Mouse (Mus musculus) liver (tissue): ENCODE results near the gene Pard3.
A peak's percentile ranks its signal among the peaks of the same experiment; 100 is the strongest.
"Not testable (repeated sequence)": the region's sequence is repeated elsewhere in the genome, so short reads cannot be mapped to it uniquely, and the experiment has no call there.

ENCODE experiments used
- DNase-seq: peaks from one replicate; pipeline ENCODE4 v3.0.0-alpha.2; 2020; ENCODE audit warnings: mixed read lengths

Gene Pard3

GRCm38 (mm10) chr8:127143641-127144040 lies 79.9 kb downstream of the Pard3 start:
- no peak for DNase-seq

DNA sequence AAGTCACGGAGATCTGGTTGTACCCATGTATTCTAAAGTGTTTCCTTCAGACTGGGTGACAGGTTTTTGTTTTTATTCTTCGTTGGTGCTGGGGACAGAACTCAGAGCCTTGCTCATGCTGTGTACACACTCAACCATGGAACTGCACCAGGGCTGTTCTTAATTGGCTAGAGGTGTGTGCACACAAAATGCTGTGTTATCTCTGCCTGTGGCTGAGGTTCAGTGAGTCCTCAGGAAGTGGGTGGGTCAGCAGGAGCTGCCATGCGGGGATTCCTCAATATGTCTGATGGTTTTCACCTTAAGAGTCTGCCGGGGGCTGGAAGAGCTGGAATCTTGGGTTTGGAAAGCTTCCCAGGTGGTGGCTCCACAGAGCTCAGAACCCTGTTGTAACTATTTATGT lies 80.9 kb downstream of the Pard3 start:
- peak; percentile 29 for DNase-seq

- no peak for DNase-seq
Observed at GRCm38 (mm10) chr8:127145135-127145534, 81.4 kb downstream of the Pard3 start.

DNA sequence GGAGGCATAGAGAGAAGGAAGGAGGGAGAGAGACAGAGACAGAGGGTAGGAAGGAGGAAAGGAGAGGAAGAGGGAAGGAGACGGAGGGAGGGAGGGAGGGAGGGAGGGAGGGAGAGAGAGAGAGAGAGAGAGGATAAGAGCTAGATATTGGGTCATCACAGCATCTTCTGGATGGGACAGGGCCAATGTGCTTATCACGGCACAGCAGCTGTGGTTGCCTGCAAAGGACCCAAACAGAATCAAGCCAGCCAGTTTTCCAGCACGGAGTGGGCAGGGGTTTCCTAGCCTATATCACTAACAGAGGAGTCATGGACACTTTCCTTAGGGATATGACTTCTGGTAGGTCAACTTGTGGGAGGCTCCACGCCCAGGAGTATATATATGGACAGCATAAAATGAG lies 82.4 kb downstream of the Pard3 start:
- peak; percentile 57 for DNase-seq

DNA sequence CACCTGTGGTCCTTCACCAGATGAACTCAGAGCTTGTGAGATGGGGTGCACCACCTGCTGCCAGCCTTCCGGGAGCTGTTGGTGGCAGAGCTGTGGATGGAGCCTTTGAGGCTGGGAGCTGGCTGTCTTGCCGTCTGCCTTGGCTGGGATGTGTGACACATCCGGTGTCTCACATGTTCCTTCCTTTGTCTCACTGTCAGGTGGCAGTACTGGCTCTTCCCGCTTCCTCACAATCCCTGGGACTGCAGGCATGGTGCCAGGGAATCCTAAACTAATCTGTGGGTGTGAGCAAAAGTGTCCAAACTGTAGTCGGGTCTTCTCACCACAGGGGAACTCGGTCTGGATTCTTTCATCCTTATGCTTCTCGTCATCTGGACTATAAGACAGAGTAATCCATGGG lies 85.1 kb downstream of the Pard3 start:
- no peak for DNase-seq

DNA sequence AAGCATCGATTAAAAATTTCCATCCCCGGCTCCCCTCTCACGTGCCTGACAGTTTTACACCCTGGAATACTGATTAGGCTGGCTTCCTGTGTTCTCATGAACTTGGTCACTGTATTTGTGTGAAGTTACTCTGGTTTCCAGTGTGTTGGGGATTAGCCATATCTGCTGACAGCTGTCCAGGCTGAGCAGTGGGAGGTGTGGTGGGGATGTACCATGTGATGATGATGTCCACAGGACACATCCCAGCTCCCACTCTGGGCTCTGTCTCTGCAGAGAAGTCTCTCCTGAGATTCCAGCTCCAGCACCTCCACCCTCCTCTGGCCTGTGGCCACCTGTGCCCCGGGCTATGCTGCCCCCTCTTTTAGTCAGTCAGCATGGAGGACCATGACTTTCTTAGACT lies 87.0 kb downstream of the Pard3 start:
- DNase-seq = no peak

GRCm38 (mm10) chr8:127151706-127152105 lies 88.0 kb downstream of the Pard3 start:
- no peak for DNase-seq

- DNase-seq = peak; percentile 25
Observed at GRCm38 (mm10) chr8:127157087-127157486, 93.4 kb downstream of the Pard3 start.

- no peak for DNase-seq
Observed at GRCm38 (mm10) chr8:127159421-127159966, 95.8 kb downstream of the Pard3 start.

DNA sequence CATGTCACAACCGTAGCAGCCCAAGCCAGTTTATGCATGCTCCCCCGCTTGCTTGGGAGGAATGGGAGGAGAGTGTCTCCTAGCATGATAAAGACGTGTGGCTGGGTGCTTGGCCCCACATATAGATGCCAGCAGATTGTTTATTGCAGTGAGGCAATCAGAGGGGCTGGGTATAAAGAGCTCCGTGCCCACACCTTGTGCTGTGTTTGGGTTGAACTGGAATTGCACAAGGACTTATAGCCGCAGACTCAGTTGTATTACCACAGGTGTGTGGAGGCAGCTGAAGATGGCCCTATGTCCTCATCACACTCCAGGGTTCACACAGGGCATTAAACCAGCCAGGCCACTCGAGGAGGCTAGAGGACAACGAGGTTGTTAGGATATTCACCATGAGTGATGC lies 98.2 kb downstream of the Pard3 start:
- no peak for DNase-seq

DNA sequence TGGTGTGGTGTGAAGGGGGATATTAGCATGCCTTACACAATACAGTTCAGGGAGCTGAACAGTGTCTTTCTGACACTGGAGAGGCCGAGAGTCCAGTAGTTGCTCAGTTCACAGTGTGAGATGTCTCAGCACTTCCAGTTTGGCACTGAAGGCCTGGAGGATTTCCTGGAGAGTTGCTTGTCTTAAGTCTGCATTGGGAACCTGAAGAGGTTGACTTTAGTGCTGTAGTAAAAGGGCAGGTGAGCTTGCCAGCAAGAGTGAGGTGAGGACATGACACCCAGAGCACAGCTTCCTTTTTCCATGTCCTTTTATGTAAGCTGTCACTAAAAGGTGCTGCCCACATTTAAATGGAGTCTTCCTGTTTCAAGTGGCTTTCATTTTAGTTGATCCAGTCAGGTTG lies 99.1 kb downstream of the Pard3 start:
- DNase-seq = no peak

- DNase-seq = no peak
Observed at GRCm38 (mm10) chr8:127164326-127165280, 100.9 kb downstream of the Pard3 start.

DNA sequence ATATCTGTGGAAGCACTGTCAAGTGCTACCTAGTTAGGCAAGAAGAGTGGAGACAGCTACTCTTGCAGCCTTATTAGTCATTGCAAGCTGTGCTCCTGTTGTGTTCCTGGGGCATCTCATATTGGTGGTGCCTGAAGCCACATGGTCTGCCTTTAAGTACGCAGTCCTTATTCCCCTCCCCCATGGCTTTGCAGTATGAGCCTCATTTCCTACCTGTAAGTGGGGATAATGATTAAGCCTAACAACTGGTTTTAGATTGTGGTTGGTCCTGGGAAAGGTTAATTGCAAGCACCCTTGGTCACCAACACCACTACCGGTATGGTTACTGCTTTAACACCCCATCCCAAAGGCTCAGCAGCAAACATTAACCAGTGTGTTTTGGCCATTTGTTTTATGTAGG lies 104.8 kb downstream of the Pard3 start:
- no peak for DNase-seq

DNA sequence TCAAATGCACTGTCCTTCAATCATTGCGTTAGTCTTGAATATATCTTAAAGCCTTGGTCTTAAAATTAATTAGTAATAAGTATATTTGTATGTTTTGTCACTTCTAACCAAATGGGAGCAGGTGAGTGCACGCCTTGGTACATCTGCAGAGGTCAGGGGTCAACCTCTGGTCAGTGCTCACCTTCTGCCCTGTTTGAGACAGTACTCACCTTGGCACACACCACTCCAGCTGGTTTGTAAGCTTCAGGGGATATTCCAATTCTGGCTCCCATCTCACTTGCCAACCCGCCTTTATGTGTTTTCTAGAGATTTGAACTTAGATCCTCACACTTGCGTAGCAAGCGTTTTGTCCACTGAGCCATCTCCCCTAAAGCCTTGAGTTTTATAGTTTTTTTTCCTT lies 105.7 kb downstream of the Pard3 start:
- no peak for DNase-seq

DNA sequence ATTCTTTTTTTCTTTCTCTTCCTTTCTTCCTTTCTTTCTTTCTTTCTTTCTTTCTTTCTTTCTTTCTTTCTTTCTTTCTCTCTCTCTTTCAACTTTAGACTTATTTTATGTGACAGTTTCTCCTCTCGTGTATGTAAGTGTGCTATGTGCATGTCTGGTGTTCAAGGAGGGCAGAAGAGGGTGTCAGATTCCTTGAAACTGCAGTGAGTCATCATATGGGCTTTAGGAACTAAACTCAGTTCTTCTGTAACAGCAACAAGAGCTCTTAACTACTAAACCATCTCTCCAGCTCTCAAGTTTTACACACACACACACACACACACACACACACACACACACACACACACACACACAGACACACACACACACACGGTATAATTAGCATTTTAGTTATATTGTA lies 106.7 kb downstream of the Pard3 start:
- not testable (repeated sequence) for DNase-seq

DNA sequence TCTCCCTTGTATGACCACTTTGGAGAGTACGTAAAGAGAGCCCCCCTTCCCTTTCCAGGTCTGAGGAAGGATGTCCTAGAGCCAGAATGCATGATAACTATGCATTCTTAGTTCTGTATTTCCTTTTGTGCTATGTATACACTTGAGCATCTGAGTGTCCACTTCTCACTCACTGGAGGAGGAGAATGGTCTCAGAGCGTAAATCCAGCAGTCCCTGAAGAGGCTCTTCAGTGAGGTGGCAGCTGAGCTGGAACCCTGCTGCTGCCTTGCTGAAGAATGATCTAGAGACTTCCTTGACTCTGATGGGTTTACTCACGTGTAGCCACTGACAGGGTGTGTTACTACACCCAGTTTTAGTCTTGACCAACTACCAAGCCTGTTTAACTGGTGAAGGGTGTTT lies 107.2 kb downstream of the Pard3 start:
- DNase-seq = no peak

DNA sequence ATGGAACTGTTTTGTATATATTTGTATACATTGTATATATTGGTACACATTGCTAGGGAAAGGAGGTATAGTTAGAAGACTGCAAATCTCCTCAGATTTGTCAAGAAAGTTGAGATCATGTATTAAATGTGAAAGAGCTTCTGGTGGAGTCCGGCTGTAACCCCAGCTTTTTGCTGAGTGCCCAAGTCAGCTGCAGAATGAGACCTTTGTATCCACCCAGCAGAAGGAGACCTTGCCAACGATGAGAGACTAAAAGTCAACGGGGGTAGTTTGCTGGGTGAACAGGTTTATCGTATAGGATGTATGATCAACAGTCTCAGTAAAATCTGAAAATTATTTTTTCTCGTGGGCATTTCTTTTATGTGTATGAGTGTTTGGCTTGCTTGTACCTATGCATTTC lies 109.8 kb downstream of the Pard3 start:
- no peak for DNase-seq

- no peak for DNase-seq
Observed at GRCm38 (mm10) chr8:127174411-127174810, 110.7 kb downstream of the Pard3 start.

DNA sequence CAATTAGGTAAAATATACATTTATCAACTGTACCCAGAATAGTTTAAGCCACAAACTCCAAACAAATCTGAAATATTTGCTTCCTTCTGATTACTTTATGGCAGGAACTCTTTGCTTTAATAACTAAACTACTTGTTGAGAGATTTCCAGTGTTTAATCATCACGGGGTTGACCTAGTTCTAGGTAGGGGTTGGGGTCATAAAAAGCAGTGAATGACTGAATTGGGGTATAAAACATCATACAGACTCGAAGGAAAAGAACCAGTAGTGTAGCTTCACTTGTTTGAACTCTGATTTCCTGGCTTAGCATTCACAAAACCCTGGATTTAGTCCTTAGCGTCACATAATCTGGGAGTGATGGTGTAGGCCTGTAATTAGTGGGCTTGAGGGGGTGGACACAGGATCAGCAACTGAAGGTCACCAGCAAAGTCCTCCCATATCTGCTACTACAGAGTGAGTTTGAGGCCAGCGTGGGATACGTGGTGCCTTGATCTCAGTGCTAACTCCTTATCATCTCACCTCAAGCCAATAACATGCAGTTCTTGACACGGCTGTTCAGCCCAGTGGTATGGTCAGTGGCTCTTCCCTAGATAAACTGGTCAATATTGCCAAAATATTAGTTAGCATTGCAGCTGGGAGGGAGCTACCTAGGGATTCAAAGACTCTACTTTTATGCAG lies 111.6 kb downstream of the Pard3 start:
- DNase-seq = no peak

GRCm38 (mm10) chr8:127178634-127179033 lies 114.9 kb downstream of the Pard3 start:
- DNase-seq = no peak

- DNase-seq = no peak
Observed at GRCm38 (mm10) chr8:127181246-127181645, 117.6 kb downstream of the Pard3 start.

DNA sequence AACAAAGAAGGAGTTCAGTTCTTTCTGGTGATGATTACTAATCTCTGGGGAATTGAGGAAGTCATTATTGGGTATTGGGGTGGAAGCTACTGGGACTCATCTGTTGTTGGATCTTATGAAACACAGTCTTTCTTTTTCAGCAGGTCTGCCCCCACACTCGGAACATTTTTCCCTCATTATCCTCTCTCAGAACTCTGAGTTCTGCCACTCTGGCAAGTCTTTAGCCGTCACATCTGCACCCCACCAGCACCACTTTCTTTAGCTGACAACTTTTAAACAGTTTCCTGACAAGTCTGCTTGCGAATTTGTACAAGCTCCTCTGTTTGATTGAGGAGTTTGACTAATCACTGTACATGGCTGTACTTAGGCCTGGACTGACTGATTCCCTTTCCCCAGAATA lies 118.4 kb downstream of the Pard3 start:
- DNase-seq = no peak

GRCm38 (mm10) chr8:127183533-127183932 lies 119.8 kb downstream of the Pard3 start:
- DNase-seq = no peak

DNA sequence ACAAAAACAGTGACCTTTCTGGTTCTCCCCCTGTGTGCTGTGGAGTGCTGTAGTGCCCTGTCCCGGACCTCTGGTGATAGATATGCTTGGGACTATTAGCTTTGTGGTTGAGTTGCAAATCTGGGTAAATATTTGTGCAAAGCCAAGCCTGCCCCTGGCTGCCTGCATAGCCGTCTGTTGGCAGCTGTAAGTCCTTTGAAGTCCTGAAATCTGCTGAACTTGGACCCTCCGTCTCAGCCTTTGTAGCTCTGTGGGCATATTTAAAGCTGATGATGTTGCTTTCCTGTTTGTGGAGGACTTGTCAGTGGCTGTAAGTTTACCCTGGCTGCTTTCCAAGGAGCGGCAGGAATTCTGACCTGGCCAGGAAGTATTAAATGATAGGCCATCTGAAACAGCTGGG lies 120.3 kb downstream of the Pard3 start:
- DNase-seq = peak; percentile 39
